Mouse (Mus musculus) granulocyte monocyte progenitor cell, adult 5-6 weeks (primary cell): Measurements from ENCODE around the gene Jak3. TPM values are rescaled to one million over a fixed set of nuclear protein-coding genes. Genes with fewer than 3 reads are reported as not detected.
A peak's percentile ranks its signal among the peaks of the same experiment; 100 is the strongest.

ENCODE experiments used
- ATAC-seq: replicated peaks from 2 replicates; pipeline ENCODE4 v1.8.0; 2016; ENCODE audit warnings: mild to moderate bottlenecking, moderate TSS enrichment, inconsistent platforms; ENCODE audit not compliant: poor library complexity, severe bottlenecking
- total RNA-seq, 2 experiments: library from RNA; stranded (forward) in 1 of 2; stranded (reverse) in 1 of 2; fragments of 200-712, 200-1000 nt in 1 of 2; fragments of >200 nt in 1 of 2; fragmentation: Nextera tagmentation in 1 of 2; gene quantifications; 2 replicates each; pipeline ENCODE4 v1.2.3; 2014 to 2017

Gene Jak3
- total RNA-seq, 2 experiments from 2014 or later = 7.2 to 10.9 TPM

DNA sequence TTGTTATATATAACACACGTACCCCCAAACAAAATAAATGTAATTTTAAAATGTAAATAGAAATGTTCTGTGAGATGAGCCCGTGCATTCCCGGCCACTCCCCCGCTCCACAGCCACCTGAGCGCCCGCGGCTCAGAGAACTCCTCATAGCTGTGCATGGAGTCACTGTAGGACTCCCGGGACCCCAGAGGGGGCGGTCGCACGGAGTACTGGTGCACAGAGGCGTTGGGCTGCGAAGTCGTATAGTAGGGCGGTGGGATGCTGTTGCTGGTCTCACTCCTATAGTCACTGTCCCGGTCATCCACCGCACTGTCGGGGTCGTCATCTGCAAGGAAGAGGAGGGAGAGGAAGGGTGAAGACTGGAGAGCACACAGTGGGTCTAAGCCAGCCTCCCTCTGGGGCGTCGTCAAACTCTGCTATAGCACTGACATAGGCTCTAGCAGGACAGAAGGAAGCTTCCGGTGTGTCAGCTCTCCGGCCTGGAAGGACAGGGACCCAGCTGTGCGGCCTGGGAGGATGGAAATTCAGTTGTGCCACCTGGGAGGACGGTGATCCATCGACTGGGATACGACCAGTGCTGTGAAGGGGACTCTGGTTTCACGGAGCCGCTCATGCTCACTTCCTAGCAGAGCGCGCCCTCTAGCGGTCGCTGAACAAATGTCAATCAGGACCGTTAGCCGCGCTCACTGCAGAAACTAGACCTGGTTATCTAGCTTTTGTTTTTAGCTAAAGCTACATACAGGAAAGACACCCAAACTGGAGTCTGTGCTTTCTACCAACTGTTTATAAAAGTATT, 15.6 kb upstream of the Jak3 start:
- ATAC-seq = peak; percentile 52

DNA sequence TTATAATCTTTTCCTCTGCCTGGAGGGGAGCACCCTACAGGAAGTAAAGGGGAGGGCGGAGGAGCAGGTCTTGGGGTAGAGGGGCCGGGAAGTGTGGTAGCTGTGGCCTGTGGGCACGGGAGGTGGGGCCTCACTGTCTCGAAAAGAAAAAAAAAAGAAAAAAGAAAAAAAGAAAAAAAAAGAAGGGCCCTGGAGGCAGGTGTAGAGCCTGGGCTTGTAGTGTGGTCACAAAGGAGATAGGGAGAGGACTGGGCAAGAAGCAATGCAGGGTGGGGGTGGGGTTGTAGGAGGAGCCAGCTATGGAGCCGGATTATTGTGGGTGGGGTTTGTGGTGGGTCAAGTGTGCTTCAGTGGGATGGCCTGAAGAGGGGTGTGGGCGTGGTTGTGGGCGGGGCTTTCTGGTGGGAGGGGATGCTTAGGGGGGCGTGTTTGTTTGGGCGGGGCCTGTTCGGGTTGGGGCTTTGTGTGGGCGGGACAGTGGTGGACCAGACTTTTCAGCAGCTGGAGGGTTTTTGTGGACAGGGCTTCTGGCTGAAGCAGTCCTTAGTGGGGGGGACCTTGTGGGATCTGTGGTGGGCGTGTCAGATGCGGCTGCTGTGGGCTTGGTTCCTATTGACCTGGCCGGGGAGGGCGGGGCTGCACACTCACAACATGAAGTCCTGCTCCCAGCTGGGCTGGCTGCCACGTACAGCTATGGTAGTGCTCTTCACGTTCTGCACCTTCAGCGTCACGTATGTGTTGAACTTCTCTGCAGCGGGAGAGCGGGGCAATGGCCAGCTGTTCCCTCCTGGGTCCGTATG, 10.6 kb upstream of the Jak3 start:
- ATAC-seq = peak; percentile 63

DNA sequence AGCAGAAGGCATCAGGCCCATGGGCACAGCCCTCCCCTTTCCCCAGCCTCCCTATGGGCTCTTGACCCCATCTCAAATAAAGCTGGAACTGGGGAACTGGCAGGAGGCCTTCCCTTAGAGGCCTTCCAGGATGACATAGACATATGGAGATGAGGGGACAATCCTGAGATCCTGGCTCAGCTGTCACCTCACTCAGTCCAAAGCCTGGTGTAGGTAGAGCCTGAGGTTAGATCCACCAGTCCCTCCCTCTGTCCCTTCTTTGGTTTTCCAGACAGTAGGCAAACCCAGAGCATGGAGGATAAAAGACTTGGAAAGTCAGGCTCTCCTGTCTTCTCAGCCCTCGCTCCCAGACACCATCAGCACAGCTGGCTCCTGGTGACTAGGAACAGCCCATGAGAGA, 9.2 kb upstream of the Jak3 start:
- ATAC-seq = no peak

DNA sequence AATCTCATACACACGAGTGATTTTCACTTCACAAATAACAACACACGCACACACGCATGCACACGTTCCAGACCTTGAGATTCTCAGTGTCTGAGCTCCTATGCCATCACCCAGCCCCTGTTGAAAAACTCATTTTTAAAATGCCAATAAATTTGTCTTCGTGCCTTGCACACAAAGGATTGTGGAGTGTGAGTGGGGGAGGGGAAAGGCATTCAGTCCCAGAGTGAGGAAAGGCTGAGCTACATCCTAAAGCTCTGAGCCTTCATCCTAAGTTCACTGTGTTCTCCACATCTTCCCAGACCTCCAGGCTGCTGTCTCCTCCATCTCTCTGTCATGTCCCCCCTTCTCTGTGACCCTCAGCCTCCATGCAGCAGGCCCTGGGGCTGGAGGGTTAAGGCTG, 8.8 kb upstream of the Jak3 start:
- no peak for ATAC-seq

DNA sequence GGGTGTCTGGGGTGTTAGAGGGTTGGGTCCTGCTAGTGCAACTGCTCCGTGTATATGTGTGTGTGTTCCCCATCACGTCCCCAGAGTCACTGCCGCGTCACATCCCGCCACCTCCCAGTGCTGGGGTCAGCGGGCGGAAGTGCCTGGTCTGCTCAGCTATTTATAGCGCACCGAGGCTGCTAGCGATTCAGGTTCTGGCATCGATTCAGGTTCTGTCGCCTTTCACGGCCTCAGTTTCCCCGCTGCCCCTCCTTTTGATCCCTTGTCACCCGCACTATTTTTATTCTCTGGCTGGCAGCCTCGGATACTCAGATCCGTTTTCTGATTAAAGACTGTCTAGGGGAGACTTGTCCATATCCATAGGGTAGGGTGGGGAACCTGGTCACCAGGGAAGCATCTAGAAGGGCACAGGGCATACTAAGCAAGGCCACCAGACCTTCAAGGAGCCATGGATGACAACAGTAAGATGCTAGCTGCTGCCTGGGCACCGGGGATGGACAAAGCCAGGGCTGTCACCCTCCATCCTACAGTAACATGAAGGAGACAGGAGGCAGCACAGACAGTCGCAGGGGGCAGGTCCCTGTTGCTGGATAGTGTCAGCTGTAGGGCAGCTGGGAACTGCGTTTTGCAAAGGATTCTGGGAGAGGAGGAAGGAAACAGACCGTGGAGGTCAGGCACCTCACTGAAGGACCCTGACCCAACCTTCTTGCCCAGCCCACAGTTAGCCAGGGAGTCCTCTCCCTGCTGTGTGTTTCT, 7.7 kb upstream of the Jak3 start:
- peak; percentile 63 for ATAC-seq

DNA sequence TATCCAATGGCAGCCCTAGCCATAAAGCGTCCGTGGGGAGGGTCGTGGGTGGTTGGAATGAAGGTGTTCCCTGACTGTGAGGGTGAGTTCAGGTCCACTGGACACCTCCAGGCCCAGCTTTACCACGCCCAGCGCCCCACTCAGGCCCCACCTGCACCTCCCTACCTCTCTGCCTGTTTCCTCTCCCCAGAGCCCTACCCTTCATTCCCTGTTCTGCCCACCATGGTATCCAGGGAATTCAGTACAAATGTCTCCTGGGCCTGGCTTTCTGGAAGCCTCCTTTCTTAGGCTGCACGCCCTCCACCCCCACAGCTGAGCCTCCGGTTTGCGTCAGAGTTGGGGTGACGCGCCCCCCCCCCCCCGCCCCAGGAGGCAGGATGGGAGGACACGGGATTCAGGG, 5.9 kb upstream of the Jak3 start:
- ATAC-seq = no peak

DNA sequence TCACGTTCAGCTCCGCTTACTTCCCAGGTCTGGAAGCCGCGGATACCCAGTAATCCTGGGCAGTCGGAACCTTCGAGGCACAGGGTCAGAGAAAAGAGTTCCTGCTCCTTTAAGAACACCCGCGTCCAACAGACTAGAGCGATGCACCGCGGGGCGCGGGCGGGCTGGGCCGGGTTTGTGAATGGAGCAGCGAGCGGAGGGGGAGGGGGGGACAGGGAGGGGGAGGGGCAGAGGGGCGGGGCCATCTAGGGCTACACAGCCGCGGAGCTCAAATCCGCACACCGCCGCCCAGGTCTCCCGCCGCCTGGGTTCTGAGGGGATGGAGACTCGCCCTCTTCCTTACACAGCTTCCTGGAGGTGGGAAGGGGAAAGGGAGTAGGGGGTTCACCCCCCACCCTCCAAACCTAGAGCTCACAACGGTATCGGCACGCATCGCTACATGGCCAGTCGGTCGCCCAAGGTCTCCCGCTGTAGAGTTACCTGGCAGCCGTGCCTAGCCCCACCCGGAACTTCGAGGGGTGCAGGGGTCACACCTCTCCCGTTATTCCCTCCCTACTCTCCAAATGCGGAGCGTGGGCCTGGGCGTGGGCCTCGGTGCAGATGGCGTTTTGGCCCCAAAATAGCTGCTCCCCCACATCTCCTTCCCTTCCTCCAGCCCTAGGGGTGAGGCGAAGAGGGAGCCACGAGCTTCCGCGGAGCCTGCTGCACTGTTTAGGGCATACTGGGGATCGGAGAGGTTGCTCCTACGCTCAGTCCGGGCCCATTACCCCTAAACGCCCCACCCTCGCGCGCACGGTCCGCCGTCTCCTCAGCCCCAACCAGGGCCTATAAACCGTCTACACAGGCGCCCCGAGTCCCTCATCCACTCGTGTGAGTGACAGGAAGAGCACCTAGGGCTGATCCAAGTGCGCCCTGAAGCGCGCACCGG, 5.2 kb upstream of the Jak3 start:
- peak; percentile 6; the same call in 1 of the 2 replicates for ATAC-seq

DNA sequence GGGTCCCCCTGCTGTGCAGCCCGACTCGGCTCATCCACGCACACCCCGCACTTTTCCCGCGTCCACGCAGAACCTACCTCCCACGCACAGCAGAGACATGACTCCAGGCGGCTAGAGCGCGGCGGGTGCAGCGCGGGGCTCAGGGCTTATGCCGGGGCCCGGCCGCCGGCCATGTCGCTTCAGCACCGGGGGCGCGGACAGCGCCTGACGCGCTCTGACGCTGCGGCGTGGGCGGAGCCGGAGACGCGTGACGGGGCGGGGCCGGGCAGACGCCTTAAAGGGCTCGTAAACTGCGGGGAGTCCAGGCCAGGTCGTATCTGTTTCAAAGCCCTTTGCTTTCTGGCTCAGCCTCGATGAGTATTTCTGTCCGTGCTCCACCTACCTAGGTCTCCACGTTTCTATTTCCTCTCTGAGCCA, 4.5 kb upstream of the Jak3 start, which contains the start of gene Unc13a:
Gene Unc13a, minus strand, starts transcription at position 209 of the 417 bp plus-strand sequence.
- peak; percentile 64 for ATAC-seq

DNA sequence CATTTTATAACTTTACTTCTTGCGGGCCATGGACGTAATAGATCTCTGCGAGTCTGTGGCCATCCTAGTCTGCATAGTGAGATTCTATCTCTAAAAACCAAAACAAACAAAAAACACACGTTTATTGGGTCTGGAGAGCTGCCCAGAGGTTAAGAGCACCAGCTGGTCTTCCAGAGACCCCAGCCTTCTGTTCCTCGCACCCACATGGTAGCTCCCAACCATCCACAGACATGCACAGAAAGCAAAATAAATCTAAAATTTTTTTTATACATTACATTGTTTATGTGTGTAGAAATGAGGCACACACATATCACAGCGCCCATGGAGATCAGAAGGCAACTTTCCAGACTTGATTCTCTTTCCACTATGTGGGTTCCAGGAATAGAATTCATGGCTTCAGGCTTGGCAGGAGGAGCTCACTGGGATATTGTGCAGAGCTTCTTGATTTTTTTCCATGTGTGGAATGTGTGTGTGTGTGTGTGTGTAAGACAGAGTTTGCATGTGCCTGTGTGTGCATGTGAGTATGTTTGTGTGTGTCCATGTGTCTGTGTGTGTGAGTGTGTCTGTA, 3.8 kb upstream of the Jak3 start:
- no peak for ATAC-seq

DNA sequence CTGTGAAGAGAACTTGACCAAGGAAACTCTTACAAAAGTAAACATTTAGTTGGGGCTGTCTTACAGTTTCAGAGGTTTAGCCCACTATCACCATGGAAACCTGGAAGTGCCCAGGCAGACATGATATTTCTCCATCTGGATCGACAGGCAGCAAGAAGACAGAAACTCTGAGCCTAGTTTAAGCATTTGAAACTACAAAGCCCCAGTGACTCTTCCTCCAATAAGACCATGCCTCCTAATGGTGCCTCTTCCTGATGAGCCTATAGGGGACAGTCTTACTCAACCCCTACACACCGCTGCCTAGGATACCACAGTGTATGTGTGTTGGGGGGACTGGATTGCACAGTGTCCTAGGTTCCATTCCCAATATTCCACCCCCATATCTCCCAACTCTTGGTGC, 2.0 kb upstream of the Jak3 start:
- ATAC-seq = peak; percentile 17; the same call in 1 of the 2 replicates

DNA sequence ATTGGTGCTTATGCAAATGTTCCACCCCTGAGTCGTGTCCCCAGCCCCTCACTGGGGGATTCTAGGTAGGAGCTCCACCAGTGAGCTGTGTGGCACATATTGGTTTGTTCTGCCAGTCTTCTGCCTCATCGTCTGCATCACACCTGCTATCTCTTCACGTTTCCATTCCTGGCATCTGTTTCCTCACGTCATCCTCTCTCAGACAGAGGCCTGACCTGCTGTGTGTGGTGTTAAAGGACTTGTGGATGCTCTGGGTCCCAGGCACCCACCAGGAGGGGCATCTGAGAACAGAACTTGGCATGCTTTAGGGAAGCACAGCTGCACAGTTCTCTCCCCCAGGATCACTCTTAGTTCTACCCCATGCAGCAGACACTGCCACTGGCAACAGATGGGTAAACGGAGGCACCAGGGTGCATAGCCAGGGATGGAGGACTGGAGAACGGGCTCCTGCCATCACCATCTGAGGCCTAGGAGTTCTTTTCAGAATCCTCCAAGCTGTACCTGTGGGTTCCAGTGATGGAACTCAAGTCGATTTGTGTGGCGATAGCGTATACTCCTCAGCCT, 558 bp upstream of the Jak3 start:
- ATAC-seq = no peak

DNA sequence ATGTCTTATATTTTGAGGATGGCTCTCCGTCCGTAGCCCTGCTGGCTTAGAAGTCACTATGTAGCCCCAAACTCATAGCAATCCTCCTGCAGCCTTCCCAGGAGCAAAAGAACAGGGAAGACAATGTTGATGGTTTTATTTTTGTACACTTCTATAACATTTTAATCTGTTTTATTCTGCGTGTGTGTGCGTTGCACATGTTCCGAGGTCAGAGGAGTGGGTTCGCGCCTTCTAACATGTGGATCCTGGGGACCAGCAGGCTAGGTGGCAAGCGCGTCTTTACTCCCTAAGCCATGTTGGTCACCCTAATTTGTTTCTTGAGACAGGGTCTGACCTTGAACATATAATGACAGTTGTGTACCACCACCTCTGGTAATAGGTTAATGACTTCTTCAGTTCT, 707 bp downstream of the Jak3 start:
- ATAC-seq = no peak

DNA sequence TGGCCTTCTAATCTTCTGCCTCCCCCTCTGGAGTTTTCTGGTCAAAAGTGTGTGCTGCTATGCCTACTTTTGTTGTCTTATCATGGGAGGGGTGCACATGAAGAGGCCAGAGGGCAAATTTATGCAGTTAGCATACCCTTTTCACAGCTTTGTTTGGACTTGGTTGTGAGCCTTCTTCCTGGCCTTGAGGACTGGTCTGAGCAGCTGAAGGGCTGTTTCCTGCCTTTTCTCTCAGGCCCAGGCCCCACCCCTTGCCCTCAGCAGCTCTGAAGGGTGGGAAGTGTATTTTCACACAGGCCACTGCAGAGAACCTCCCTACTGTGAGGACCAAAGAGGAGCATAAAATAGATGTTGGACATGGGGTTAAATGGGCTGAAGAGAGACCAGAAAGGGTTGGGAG, 1.5 kb downstream of the Jak3 start:
- no peak for ATAC-seq

DNA sequence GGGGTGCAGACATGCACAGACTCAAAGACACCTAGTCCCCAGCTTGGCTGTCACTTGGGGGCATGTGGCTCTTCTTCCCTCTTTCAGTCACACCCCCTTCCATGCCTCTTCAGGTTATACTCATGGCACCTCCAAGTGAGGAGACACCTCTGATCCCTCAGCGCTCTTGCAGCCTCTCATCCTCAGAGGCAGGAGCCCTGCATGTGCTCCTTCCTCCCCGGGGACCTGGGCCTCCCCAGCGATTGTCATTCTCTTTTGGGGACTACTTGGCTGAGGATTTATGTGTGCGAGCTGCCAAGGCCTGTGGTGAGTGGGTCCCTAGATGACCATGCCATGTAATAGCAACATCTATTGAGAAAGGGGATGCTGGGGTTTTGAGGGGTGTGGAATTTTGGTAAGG, 2.1 kb downstream of the Jak3 start:
- ATAC-seq = no peak

DNA sequence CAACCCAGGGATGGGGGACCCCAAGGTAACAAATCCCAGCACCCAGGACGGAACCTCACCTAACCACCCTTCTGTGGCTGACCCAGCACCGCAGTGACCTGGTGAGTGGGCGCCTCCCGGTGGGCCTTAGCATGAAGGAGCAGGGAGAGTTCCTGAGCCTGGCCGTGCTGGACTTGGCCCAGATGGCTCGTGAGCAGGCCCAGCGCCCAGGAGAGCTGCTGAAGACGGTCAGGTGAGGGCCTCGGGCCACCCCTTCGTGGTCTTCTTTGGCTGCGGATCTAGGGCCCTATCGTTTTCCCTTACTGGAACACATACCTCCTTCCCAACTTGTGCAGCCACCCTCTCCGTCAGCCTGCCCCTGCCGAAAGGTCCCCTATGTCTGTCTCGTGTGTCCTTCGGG, 3.0 kb downstream of the Jak3 start:
- ATAC-seq = no peak

DNA sequence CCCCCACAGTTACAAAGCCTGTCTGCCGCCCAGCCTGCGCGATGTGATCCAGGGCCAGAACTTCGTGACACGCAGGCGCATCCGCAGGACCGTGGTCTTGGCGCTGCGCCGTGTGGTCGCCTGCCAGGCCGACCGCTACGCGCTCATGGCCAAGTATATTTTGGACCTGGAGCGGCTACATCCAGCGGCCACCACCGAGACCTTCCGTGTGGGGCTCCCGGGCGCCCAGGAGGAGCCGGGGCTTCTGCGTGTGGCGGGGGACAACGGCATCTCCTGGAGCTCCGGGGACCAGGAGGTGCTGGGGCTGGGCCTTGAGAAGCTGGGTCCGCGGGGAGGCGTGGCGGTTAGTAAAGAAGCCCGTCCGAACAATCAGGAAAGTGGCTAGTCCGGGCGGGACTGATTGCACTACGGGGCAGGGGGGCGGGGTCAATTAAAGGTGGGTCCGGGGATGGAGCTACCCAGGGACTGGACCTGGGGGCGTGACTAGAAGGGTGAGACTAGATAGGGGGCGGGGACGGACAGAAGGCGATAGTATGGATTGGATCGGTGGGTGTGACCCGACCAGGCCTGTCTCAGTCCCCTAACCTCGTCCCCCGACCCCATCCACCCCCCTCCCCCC, 3.6 kb downstream of the Jak3 start:
- no peak for ATAC-seq

DNA sequence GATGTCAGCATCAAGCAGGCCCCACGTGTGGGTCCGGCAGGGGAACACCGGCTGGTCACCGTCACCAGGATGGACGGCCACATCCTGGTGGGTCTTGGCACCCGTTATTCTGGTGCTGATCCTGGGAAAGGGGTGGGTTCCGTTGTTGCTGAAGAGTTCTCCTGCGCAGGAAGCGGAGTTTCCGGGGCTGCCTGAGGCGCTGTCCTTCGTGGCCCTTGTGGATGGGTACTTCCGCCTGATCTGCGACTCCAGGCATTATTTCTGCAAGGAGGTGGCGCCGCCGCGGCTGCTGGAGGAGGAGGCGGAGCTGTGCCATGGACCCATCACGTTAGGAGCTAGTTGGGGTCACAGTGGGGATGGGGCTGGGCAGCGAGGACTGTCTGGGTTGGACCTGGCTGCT, 4.4 kb downstream of the Jak3 start:
- no peak for ATAC-seq

DNA sequence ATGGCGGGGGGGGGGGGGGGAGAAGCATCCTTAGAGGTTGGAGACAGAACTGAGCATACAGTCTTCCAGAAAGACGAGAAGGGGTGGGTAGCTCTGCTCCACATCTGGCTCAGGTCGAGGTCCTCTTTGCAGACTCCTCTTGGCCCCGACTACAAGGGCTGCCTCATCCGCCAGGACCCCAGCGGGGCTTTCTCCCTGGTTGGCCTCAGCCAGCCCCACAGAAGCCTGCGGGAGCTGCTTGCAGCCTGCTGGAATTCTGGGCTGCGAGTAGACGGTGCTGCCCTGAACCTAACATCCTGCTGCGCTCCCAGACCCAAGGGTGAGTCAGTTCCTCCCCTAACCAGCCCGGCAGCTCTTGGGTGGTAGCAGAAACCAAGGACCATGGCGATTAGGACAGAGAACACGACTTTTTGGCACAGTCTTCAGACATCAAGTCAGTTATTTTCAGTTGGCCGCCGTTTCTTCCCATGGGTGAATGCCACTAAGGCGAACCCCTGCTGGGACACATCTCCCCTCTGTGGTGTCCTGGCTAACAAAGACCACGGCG, 5.3 kb downstream of the Jak3 start:
- ATAC-seq = no peak
